Mouse (Mus musculus) bone marrow macrophage, adult 2 months (primary cell): ENCODE results near the gene Eml6. TPM values are rescaled to one million over a fixed set of nuclear protein-coding genes. Genes with fewer than 3 reads are reported as not detected.
"Not testable (repeated sequence)": the region's sequence is repeated elsewhere in the genome, so short reads cannot be mapped to it uniquely, and the experiment has no call there.

Experiments
- H3K27ac ChIP-seq: 2 replicates; pipeline ENCODE4 v1.5.1; 2012; ENCODE audit warnings: low read depth, low read length; ENCODE audit not compliant: insufficient read depth
- H3K4me1 ChIP-seq: 2 replicates; pipeline ENCODE4 v1.6.1; 2012; ENCODE audit warnings: low read length; ENCODE audit not compliant: control insufficient read depth, insufficient read depth
- H3K4me3 ChIP-seq: 2 replicates; pipeline ENCODE4 v1.5.1; 2012; ENCODE audit warnings: mild to moderate bottlenecking, low read length, moderate library complexity; ENCODE audit not compliant: insufficient read depth
- CTCF ChIP-seq: IDR thresholded peaks from 2 replicates; pipeline ENCODE4 v1.5.1; 2012; ENCODE audit warnings: low read depth, mild to moderate bottlenecking, low read length, moderate library complexity
- POLR2A ChIP-seq: IDR thresholded peaks from 2 replicates; pipeline ENCODE4 v1.6.1; 2012; ENCODE audit warnings: mild to moderate bottlenecking, low read depth, low read length, borderline replicate concordance
- polyA plus RNA-seq: library from polyadenylated mRNA; stranded (reverse); fragments of >200 nt; gene quantifications from 2 replicates; pipeline ENCODE4 v1.2.4, GENCODE M21; 2012; ENCODE audit not compliant: missing spikeins, insufficient read depth, insufficient read length

Gene Eml6
- polyA plus RNA-seq, 1 experiment = 2.5 TPM

DNA sequence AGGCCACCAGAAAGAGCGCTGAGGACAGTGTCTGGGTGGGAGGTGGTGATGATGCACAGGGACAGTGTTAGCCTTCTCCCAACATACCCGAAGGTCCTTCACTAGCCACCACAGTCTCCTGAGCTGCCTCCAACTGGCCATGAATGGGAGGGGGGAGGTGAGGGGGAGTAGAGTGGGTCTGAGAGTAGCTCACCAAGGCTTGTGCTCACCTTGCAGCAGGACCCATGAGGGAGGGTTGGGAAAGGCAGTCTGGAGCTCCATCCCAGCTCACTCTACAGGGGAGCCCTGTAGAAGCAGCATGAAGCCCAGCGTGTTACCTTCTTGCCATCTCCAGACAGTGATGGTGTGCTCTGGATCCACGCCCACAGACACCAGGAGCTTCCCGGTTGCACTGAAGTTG, 267.2 kb downstream of the Eml6 start:
- Histone ChIP-seq H3K27ac (no peak overlapping the region), H3K4me1 (peaks cover 9% of the 10 kb centered on the region), H3K4me3 (no peak overlapping the region)
- TF ChIP-seq CTCF (no peak), POLR2A (no peak)

DNA sequence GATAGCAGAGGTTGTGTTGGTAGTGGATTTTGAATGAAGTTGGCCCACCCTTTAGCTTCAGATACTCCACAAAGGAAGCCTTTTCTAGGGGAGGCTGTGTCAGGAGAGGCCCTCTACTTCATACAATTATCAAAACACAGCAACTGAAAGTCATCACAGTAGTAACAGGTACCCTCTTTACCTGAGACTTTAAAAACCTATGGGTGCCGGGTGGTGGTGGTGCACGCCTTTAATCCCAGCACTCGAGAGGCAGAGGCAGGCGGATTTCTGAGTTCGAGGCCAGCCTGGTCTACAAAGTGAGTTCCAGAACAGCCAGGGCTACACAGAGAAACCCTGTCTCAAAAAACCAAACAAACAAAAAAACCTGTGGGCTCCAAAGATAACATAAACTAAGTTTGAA, 269.8 kb downstream of the Eml6 start:
- not testable (repeated sequence) for H3K4me3 ChIP-seq, H3K27ac ChIP-seq, H3K4me1 ChIP-seq

DNA sequence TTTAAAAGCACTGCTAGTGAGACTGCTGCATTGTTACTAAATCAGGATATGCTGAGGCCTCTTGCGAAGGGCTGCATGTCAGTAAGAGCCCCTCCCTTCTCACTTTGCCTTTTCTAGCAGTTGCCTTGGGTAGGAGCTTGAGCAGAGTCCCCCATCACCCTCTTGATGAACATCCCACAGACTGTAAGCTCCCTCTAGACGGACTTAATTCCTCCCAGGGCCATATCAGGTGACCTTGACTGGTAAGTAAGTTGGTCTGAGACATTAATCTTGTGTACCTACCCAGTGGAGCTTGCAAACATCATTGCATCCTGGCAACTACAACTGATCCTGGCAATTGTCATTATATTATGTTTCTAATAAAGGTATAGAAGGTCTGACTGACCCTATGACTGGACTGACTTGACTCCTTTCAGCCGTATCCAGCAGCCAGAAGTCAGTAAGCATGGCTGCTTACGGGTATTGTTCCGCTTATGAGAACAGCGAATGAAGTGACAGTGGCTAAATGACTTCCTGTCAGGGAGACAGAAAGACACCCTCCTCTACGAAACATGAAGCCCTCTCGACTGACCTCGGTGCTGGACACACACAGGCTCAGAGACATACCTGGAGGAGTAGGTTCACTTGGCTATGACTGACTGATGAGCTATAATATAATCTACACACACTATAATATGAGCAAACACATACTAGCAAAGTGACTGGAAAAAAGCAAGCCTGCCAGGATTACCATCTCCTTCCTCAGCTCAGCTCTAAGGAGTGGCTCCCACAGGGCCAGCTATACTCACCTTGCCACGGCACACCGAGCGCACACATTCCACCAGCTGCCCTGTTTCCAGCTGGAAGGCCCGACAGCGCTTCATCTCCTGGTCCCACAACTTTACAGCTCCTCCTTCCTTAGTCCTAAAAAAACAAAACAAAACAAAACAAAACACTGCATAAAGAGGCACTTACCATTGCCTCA, 273.9 kb downstream of the Eml6 start:
- no peak overlapping the region for H3K4me3 ChIP-seq
- TF ChIP-seq CTCF = no peak
- TF ChIP-seq POLR2A = no peak
- peaks cover 9% of the 10 kb centered on the region for H3K4me1 ChIP-seq
- H3K27ac ChIP-seq = no peak overlapping the region

DNA sequence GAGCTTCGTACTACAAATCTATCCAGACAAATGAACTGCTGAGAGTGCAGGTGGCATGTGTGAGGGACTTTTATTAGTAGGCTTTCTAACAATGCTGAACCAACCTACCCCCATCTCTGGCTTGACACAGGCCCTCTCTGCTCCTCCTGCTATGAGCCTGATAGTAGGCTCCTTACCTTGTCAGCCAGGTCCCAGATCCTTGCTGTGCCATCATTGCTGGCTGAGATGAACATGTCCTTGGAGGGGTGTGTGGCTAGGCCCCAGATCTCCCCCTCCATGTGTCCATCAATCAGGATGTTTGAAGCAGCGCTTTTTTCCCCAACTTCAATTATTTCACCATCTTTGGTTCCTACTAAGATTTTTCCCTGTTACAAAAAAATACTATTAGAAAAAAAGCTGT, 274.8 kb downstream of the Eml6 start:
- Histone ChIP-seq H3K4me1 (peaks cover 9% of the 10 kb centered on the region), H3K4me3 (no peak overlapping the region), H3K27ac (no peak overlapping the region)
- TF ChIP-seq POLR2A = no peak
- no peak for TF ChIP-seq CTCF

DNA sequence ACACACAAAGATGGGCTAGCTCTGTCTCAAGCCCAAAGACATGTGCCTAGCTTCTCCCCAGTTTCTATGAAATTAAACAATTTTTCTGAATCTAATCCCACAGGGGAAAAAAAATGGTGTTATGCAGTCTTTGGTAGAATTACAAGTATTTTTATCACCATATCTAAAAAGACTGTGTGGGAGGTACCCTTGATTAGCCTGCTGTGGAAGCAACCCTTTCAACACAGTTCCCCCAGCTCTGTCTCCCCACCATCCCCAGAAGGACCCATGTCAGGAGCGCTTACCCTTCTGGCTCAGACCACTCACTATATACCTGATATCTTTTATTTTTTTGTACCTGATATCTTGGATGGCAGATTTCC, 276.4 kb downstream of the Eml6 start:
- peaks cover 2% of the 10 kb centered on the region; the same call in 1 of the 2 replicates for H3K4me1 ChIP-seq
- TF ChIP-seq POLR2A (no peak), CTCF (no peak)
- H3K4me3 ChIP-seq = no peak overlapping the region
- H3K27ac ChIP-seq = no peak overlapping the region

DNA sequence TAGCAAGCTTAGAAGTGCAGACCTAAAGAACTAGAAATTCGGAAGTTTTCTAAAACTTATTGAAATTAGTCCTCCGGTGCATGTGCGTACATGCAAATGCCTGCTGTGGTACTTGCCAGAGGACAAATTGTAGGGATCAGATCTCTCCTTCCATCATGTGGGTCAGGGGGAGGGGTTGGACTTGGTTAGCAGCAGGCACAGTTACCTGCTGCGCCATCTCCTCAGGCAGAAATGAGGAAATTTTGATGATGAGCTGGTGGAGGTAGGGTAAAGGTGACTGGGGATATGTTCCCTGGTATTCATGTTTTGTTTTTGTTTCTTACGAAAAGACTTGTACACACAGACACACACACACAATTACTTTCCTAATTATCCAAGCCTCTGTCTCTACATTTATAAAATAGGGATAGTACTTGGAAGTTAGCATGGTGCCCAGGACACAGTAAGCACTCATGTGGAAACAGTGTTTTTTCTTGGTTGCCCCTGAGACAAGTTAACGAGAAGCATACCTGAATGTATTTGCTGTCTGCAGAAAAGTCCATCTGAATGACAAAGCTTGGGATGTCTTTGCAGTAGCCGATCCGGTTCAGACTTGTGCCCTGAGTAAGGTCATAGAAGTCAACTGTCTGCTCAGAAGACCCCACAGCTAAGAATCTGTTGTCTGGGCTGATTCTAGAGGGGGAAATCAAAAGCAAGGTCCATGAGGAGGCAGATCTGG, 276.9 kb downstream of the Eml6 start:
- Histone ChIP-seq H3K27ac (no peak overlapping the region), H3K4me1 (peaks cover 2% of the 10 kb centered on the region; the same call in 1 of the 2 replicates), H3K4me3 (no peak overlapping the region)
- TF ChIP-seq POLR2A = no peak
- TF ChIP-seq CTCF = no peak

DNA sequence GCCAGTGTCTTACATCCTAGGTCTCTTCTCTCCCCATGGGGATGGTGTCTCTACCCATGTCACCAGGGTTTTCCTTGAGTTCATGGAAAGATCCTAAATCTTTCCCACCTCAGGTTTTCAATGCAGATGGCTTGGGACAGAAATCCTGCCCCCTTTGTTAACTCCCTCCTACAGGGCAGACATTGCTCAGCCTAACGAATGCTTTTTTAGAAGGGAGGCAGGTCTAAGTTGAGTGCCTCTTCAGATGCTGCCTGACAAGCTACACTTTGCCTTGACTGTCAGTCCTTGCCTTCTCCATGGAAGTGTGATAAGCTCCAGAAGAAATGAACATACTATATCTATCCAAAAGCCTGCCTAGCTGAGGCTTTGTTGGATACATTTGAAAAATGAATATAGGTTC, 278.0 kb downstream of the Eml6 start:
- no peaks in the 10 kb centered on the region for H3K4me1 ChIP-seq

GRCm38 (mm10) chr11:29747365-29747764, 278.5 kb downstream of the Eml6 start:
- no peak for TF ChIP-seq POLR2A
- no peak for TF ChIP-seq CTCF
- H3K27ac ChIP-seq = no peak overlapping the region
- no peak overlapping the region for H3K4me3 ChIP-seq
- no peaks in the 10 kb centered on the region for H3K4me1 ChIP-seq

More for the DNA sequence above, 278.0 kb downstream of the Eml6 start:
- TF ChIP-seq POLR2A (no peak), CTCF (no peak)
- H3K4me3 ChIP-seq = no peak overlapping the region
- no peak overlapping the region for H3K27ac ChIP-seq

GRCm38 (mm10) chr11:29746203-29746602, 279.6 kb downstream of the Eml6 start:
- H3K27ac ChIP-seq = no peak overlapping the region
- no peak for TF ChIP-seq POLR2A
- TF ChIP-seq CTCF = no peak
- no peak overlapping the region for H3K4me3 ChIP-seq
- H3K4me1 ChIP-seq = no peaks in the 10 kb centered on the region

- no peak overlapping the region for H3K4me3 ChIP-seq
- H3K4me1 ChIP-seq = peaks cover 1% of the 10 kb centered on the region; the same call in 1 of the 2 replicates
- H3K27ac ChIP-seq = no peak overlapping the region
- TF ChIP-seq POLR2A (no peak), CTCF (no peak)
Observed at GRCm38 (mm10) chr11:29745513-29745912, 280.3 kb downstream of the Eml6 start.
